Mouse (Mus musculus) G1E (cell line): ENCODE measurements around the gene Rasa3.

Experiments used
- CTCF ChIP-seq: IDR thresholded peaks from 2 replicates; pipeline ENCODE4 v1.5.1; 2012; ENCODE audit warnings: low read depth, low read length, inconsistent platforms, mixed read lengths
- GATA1 ChIP-seq: IDR thresholded peaks from 2 replicates; pipeline ENCODE4 v1.6.1; 2012; ENCODE audit warnings: borderline replicate concordance, low read length, inconsistent platforms, mixed read lengths
- TAL1 ChIP-seq: conservative IDR thresholded peaks from 2 replicates; pipeline ENCODE4 v1.6.1; 2012; ENCODE audit warnings: low read depth, low read length, inconsistent platforms, mixed read lengths

- no peak for TF ChIP-seq CTCF
- TF ChIP-seq TAL1: no peak
- no peak for TF ChIP-seq GATA1
Observed at GRCm38 (mm10) chr8:13686426-13686825, 9.0 kb upstream of the Rasa3 start.
